In the genomic region with DNA sequence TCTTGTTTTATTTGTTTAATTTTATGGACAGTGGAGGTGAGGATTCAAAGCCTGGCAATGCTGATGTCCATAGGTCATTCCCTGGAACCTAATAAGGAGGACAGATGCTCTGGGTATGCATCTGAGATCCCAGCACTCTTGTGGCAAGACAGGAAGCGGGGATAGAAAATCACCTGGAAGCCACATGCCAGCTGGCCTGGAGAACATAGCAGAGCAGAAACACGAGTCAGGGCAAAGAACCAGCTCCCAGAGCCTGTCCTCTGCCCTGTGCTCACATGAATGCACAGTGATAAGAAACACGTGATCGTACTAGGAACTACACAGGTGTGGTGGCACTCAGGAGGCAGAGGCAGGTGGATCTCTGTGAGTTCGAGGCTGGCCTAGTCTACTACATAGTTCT, we compare ENCODE assay signal across 32 mouse cellular contexts.
"Had no signal": no experiment of that assay in that cellular context is flagged by ENCODE, and none has a peak within 500 bp of the region (broad histone marks: within the 10 kb centered on the region; RNA-seq: fewer than 3 reads in every experiment).

No protein-coding gene starts in this region.

- H3K27ac ChIP-seq: limb, embryonic 10.5 days; limb, embryonic 12.5 days; limb, embryonic 13.5 days; limb, embryonic 15.5 days; liver, embryonic 13.5 days; liver, embryonic 14.5 days; liver, embryonic 15.5 days; lung, embryonic 15.5 days; macrophage; midbrain, embryonic 10.5 days; midbrain, embryonic 12.5 days; midbrain, embryonic 13.5 days; midbrain, embryonic 15.5 days; neural tube, embryonic 12.5 days; neural tube, embryonic 13.5 days had no signal

- H3K27me3 ChIP-seq: limb, embryonic 12.5 days; limb, embryonic 13.5 days; limb, embryonic 15.5 days; liver, embryonic 13.5 days; liver, embryonic 15.5 days; lung, embryonic 15.5 days; megakaryocyte, embryonic 14.5 days; midbrain, embryonic 12.5 days; midbrain, embryonic 13.5 days; midbrain, embryonic 15.5 days; neural tube, embryonic 12.5 days; neural tube, embryonic 13.5 days had no signal

- H3K9ac ChIP-seq: limb, embryonic 12.5 days; limb, embryonic 13.5 days; limb, embryonic 15.5 days; liver, embryonic 13.5 days; liver, embryonic 14.5 days; liver, embryonic 15.5 days; liver, postnatal 0 days; lung, embryonic 14.5 days; lung, embryonic 15.5 days; midbrain, embryonic 12.5 days; midbrain, embryonic 15.5 days; neural tube, embryonic 12.5 days; neural tube, embryonic 13.5 days had no signal

- DNase-seq: left cerebral cortex, postnatal 4 days; liver; liver, embryonic 13.5 days; liver, postnatal 0 days; lung, adult 18-20 months; lung, adult 2 months; lung, embryonic 14.5 days; lung, postnatal 10 days; lung, postnatal 14 days; lung, postnatal 36 days; lung, postnatal 4 days; midbrain, embryonic 14.5 days had no signal

- H3K4me3 ChIP-seq: limb, embryonic 10.5 days; limb, embryonic 12.5 days; limb, embryonic 13.5 days; limb, embryonic 15.5 days; liver, embryonic 13.5 days; liver, embryonic 15.5 days; lung, embryonic 15.5 days; megakaryocyte, embryonic 14.5 days; midbrain, embryonic 10.5 days; midbrain, embryonic 12.5 days; midbrain, embryonic 13.5 days; midbrain, embryonic 15.5 days; myocyte; neural tube, embryonic 12.5 days; neural tube, embryonic 13.5 days had no signal

- H3K4me1 ChIP-seq: limb, embryonic 10.5 days; limb, embryonic 12.5 days; limb, embryonic 13.5 days; liver, embryonic 13.5 days; liver, embryonic 15.5 days; midbrain, embryonic 10.5 days; midbrain, embryonic 12.5 days; midbrain, embryonic 13.5 days; midbrain, embryonic 15.5 days; neural tube, embryonic 12.5 days; neural tube, embryonic 13.5 days had no signal

- H3K9me3 ChIP-seq: limb, embryonic 10.5 days; limb, embryonic 12.5 days; limb, embryonic 13.5 days; limb, embryonic 15.5 days; liver, embryonic 13.5 days; liver, embryonic 15.5 days; lung, embryonic 15.5 days; megakaryocyte, embryonic 14.5 days; midbrain, embryonic 10.5 days; midbrain, embryonic 12.5 days; midbrain, embryonic 13.5 days; midbrain, embryonic 15.5 days; neural tube, embryonic 12.5 days; neural tube, embryonic 13.5 days had no signal

- H3K4me2 ChIP-seq: limb, embryonic 12.5 days; limb, embryonic 13.5 days; limb, embryonic 15.5 days; liver, embryonic 11.5 days; liver, embryonic 13.5 days; liver, embryonic 15.5 days; lung, embryonic 14.5 days; lung, embryonic 15.5 days; midbrain, embryonic 11.5 days; midbrain, embryonic 12.5 days; midbrain, embryonic 13.5 days; midbrain, embryonic 15.5 days; neural tube, embryonic 12.5 days; neural tube, embryonic 13.5 days had no signal

- ATAC-seq: liver, postnatal 0 days; lung, postnatal 0 days; midbrain, embryonic 13.5 days; midbrain, embryonic 15.5 days; midbrain, embryonic 16.5 days had no signal
